Mouse (Mus musculus): ENCODE results near the gene Zc3hc1.

The Zc3hc1 gene

DNA sequence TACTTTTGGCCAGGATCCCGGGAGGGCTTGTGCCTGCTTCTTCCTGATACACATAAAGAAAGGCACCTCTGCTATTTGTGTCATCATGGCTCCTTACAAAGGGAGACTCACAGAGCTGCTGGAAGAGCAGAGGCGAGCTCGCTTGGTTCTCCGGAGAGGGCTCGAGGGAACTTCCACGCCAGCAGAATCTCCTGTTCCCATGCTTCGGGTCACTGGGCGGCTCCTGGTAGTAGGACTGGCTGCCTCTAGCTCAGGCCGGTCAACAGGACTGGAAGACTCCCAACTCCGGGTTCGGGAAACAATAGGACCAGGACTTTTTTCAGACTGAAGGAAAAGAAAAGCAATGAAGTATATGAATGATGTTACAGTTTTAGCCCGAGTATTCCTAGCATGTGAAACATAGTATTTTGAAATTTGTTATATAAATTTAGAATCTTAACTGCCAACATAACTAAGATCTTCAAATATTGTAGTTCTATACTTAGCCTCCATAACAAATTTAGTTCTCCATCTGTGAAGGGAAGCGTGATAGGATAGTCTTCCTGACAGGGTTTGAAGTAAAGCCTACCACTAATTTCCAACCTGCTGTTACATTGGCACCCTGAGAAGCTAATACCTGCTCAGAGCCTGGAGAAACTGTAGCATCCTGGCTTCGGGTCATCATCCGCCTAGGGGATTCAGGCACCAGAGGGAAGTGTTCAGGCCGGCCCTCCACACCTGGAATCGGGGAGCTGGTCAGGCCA is 18.0 kb downstream of the Zc3hc1 start:
- no peak for DNase-seq (ENCODE audit: low spot score)

DNA sequence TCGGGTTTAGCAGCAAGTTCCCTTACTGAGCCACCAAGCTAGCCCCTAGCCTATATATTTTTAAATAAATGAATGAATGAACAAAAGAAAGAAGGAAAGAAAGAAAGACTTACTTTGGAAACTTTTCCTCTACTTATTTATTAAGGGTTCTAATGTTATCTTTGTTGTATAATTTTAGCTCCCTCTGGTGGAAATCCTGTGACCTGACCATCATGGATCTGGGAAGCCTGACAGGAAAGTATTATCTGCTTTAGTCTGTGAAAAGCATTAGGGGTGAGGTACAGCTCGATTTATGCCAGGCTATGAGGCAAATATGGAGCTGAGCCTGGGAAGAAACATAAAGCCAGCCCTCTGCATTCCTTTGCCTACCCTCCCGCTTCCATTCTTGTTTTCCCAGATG is 21.5 kb downstream of the Zc3hc1 start:
- no peak for DNase-seq (ENCODE audit: low spot score)

DNA sequence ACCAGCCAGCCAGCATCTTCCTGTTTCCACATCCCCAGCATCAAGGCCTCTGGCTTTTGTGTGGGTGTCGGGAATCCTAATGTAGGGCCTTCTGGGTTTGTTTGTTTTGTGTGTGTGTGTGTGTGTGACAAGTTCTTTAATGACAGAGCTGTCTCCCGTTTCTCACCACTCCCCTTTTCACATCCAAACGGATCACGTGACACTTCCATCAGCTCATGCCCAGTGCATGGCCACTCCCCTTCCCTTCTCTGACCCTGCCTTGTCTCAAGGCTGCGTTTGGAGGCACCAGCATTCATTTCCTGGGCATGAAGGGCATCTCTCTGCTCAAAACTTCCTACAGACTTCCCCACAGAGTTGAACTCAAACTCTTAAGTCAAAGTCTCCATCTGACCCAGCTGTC is 27.0 kb downstream of the Zc3hc1 start:
- DNase-seq (ENCODE audit: low spot score), result no peak

DNA sequence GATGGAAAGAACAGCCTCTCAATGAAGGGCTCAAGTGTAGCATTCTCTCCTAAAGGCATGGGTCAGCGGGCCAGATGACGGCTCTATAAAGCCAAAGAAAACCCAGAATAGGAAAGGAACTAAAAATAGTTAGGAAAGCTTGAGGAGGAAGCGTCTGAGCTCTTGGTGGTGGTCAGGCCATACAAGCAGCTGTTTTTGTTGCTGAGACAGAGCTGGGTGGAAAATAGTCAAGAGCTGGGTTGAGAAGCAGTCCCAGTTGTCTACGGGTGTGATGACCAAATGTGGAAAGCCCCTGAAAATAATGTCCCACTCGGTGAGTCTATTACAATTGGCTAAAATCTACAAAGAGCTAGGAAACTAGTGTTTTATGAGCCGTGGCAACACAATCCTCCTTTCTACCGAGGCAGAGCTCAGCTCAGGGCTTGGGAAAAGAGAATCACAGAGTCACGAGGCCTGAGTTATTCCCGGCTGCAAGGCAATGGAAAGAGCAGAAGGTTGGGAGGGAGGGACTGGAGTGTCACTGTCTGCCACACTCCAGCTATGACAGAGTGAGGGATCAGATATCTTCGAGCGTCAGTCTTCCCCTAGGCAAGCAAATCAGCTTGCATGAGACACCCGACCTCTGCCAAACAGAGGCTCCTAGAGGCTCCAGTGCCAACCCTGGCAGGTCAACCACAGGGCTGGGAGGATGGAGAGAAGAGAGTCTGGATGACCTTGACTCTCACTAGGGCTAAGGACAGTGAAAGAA is 30.9 kb downstream of the Zc3hc1 start:
- no peak for DNase-seq (ENCODE audit: low spot score)

DNA sequence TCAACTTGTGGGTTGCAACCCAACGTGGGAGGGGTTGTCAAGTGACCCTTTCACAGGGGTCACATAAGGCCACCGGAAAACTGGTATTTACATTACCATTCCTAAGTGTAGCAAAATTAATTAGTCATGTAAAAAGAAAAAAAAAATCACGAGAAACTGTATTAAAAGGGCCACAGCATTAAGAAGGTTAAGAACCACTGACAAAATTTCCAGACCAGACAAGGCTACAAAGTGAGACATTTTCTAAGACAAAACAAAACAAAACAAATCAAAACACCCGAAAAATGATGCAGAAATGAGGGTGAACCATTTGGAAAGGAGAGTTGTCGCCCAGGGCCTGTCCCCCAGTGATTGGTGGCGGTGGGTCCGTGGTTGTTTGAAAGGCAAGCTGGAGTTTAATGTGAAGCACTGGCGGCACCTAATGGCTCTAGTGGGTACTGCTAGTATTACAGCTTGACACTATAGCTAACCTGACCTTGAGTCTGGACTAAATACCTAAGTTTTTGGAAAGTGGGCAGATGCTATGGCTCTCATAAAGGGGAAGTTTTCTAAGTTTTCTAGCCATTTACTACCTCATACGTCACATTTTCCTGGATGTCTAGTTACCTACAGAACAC is 33.2 kb downstream of the Zc3hc1 start:
- DNase-seq (ENCODE audit: low spot score), result peak; percentile 95

DNA sequence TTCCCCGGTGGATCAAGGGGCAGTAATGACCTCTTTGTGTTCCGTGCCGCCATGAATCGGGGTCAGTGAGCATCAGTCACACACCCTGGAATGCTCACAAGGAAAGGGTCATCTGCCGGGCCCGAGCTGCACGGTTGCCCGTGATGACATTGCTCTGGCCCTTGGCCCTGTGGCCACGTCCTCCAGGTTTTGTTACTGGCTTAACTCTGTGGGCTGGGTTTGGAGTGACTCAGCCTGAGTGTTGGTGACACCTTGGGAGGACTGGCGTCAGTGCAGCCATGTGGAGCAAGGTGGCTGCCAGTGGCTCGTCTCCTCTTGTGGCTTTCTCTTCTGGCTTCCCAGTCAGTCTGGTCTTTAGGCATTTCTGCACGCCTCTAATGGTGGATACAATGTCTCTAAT is 34.1 kb downstream of the Zc3hc1 start:
- DNase-seq (ENCODE audit: low spot score), result no peak

DNA sequence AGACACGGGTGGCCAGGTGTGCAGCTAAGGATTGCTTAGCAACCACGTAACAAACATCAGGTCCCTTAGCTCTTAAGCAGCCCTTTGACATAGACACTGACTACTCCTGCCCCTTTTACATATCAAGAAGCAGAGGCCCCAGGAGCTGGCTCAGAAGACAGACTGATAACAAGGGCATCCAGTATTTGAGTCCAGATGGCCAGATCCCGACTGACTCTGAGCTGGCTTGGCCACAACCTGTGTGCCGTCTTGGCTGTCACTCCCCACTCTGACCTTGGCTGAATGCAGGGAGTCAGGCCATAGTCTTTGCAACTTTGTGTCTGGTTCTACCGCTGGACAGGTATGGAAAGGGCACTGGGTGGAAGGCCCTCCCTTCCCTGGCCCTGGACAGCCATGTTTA is 34.7 kb downstream of the Zc3hc1 start:
- no peak for DNase-seq (ENCODE audit: low spot score)

DNA sequence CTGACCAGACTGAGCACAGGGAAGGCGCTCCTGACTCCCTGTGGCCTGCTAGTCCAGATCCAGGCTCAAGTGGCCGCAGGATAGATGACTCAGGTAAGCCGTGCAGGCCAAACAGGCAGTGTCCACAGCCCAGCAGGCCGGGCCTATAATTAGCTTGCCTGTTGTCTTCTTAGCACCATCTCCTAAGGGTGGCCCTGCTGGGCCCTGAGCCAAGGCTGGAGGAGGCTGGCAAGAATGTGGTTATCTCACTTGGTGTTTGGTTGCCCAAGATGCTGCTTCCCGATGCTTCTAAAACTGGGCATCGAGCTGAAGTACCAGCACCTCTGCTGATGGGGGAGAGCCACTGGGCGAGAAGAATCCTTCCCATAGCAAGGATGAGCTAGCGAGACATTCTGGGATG is 35.1 kb downstream of the Zc3hc1 start:
- DNase-seq (ENCODE audit: low spot score), result no peak

DNA sequence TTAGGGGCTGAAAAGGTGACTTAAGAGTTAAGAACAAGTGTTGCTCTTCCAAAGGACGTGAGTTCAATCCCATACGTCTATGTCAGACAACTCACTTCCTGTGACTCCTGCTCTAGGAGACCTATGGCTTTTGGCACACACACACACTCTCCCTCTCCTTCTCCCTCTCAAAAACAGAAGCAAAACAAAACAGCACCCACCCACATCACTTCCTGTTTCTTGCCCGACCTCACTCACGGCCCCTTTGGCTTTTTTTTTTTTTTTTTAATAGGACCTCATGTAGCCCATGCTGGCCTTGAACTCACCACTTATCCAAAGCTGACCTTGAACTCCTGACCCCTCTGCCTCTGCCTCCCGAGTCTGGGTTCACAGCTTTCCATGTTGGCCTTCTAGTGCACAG is 36.1 kb downstream of the Zc3hc1 start:
- DNase-seq (ENCODE audit: low spot score), result no peak

DNA sequence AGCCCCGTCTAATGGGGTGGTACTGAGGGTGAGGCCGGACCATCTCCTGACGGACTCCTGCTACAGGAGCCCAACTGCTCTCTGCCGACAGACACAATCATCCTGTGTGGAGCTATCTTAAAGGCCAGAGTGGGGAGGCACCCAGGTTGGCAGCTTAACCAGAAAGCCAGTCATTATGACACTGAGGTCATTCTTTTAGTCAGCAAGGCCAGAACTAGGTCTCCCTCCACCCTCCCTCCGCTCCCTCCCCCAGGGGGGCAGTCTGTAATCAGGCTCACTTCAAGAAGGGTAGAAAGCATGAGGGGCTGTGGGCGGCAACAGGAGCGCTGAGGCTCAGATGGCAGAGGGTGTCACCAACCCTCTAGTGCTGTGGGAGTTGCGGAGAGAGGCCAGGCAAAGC is 37.2 kb downstream of the Zc3hc1 start:
- no peak for DNase-seq (ENCODE audit: low spot score)

DNA sequence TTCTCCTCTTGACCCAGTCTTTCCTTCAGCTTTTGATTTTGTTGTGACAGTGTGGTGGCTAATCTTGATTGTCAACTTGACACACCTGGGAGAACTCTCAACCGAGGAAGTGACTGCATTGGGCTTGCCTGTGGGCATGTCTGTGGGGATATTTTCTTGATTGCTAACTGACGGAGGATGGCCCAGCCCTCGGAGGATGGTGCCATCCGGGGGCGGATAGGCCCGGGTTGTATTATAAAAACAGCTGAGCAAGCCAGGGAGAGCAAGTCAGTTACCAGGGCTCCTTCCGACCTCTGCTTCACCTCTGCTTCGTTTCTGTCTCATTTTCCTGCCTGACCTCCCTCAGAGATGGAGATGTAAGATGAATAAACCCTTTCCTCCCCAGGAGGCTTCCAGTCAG is 38.1 kb downstream of the Zc3hc1 start:
- DNase-seq (ENCODE audit: low spot score), result no peak

DNA sequence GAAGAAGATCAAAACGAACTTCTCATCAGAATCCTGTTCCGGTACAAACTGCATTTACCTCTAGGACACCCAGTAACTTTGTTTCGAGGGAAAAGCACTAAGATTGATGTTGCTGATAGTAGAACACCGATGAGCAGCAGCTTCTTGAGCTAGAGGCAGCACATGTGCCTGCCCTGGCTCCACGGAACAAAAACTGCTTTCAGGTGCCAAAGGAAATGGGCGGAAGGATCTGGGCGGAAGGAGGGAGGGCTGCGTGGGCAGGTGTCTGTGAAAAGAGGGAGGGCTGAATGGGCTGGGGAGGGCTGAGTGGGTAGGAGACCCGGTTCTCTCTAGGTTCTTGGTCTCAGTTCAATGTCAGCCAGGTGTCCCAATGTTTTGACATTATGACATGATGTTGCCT is 39.5 kb downstream of the Zc3hc1 start:
- no peak for DNase-seq (ENCODE audit: low spot score)

DNA sequence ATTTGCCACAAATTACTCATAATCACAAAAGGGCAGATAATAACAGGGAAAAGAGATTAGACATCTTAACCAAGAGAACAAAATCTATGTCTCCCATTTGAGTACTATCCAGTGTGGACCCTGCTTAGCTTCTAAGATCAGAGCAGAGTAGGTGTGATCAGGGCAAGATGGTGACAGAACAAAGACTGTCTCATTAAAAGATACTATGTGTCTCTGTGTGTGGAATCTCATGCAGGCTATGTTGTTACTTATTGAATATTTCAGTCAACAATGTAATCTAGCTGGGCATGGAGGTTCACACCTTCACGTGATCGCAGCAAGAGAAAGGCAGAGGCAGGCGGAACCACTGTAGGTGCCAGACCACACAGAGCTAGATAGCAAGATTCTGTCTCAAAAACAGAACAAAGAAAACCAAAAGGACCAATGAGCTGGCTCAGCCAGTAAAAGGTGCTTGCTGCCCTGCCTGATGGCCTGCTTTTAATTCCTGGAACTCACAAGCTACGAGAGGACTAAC is 43.5 kb downstream of the Zc3hc1 start:
- no peak for DNase-seq (ENCODE audit: low spot score)

DNA sequence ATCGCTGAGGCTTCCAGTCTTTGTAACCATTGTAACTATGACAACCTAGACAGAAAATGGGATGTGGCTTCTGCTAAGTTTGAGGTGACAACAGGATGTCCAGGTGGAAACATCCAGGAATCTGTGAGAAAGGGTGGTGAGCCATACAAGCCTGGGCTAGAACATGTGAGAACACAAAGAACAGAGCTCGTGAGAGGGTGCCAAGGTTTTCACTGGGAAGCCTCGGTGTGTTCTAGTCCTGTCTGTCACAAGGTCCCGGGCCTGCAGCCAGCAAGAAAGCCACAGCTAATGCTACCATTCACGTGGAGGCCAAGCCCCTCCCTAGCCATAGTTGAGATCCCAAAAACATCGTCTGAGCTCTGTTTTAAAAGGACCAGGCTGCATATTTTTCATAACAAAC is 44.1 kb downstream of the Zc3hc1 start:
- no peak for DNase-seq (ENCODE audit: low spot score)

DNA sequence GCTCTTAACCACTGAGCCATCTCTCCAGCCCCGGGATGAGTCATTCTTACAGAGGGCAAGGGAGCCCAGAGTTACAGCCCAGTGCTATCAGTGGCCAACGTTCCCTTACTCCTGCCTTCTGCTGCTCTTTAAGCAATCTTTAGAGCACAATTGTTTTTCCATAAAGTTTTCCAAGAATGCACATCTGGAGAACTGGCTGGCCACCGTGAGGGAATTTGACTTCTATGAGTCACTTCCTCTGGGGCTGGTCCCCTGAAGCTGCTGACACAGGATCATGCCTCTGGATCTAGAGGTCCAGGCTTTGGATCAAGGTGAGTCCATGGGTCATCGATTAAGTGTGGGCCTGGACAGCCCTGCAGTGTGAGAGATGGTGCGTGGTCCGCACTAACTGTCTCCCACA is 46.8 kb downstream of the Zc3hc1 start:
- no peak for DNase-seq (ENCODE audit: low spot score)

DNA sequence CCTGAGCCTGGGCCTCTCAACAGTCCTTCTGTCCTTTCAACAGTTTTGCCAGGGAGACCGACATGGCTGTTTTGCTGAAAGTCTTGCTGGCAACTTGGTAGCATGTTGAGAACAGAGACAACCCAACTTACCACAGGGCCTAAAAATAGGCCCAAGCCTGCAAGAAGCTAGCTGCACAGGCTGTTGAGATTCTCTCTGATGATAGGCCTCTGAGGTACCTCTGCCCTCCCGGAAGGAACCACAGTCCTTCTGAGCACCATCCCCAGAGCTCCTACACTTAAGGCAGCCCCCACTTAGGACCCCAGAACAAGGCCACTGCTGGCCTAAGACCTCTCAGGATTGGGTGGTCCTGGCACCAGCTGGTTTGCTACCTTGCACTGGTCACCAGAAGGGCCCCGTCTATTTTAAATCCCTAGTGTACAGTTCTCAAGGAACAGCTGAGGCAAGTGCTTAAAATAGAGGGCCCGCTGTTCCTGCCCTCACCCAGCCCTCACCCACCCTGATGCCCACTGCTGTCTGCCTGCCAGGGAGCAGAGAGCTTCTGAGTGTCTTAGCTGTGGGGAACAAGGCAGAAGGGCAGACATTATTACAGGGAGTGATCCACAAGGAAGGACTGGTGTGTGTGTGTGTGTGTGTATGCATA is 50.5 kb downstream of the Zc3hc1 start:
- DNase-seq (ENCODE audit: low spot score), result no peak

DNA sequence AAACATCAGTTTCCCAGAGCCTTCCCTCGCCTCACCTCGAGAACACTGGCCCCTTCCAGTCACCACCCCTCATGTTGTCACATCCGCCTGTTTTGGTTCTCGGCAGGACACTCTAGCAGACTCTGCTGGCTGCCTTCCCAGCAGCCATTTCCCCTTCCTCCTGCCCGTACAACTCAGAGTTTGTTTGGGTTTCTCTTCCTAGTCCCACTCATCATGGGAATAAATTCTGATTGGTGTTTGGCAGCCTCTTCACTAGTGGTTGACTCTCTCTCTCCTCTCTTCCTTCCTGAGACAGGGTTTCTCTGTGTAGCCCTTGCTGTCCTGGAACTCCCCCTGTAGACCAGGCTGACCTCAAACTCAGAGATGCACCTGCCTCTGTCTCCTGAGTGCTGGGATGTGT is 53.9 kb downstream of the Zc3hc1 start:
- DNase-seq (ENCODE audit: low spot score), result no peak

DNA sequence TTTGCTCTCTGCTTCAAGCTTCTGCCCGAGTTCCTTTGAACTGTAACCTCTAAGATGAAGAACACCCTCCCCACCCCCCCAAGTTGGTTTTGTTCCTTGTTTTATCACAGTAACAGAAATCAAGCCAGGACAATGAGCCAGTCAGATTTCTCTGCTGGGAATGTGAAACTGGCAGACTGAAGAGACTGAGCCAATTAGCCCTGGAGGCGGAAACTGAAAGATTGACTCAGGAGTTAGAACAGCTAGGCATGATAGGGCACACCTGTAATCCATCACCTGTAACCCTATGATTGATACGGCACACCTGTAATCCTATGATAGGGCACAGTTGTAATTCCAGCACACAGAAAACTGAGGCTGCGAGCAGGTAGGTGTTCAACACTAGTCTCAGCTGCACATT is 58.6 kb downstream of the Zc3hc1 start:
- DNase-seq (ENCODE audit: low spot score), result peak; percentile 17

DNA sequence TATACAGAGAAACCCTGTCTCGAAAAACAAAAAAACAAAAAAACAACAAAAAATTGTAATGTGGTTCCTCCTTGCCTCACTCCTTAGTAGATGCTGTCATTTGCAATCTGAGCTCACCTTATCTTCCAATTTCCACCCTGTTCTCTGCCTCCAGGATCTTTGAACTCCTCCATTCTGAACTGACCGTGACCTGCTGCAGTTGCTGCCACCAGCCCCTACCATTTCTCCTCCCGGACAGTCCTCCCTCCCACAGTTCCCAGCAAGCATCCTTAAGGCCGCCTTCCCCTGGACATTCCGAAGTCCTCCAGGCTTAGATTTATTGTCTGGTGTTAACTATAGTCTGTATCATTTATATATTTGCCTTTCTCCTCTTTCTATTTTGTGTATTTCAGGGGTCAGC is 60.1 kb downstream of the Zc3hc1 start:
- DNase-seq (ENCODE audit: low spot score), result no peak

DNA sequence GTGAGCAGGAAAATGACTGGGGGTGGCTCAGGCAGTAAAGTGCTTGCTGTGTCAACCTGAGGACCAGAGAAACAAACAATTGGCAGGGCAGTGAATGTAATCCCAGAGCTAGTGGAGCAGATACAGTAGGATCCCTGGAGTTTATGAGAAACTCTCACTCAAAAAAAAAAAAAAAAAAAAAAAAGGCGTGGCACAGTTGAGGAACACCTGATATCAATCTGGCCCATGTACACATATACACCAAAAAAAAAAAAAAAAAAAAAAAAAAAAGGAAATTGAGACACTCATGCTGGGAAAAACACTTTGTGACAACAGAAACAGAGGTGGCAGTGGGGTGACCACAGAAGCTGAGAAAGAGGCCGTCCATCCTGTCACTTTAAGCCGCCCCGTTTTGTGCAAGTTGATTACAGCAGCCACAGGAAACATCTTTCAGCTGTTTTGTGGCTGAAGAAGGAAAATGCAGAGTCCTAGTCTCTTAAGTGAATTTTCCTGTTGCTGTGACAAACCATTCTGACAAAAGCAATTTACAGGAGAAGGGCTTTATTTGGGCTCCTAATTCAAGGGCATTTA is 64.8 kb downstream of the Zc3hc1 start:
- no peak for DNase-seq (ENCODE audit: low spot score)

DNA sequence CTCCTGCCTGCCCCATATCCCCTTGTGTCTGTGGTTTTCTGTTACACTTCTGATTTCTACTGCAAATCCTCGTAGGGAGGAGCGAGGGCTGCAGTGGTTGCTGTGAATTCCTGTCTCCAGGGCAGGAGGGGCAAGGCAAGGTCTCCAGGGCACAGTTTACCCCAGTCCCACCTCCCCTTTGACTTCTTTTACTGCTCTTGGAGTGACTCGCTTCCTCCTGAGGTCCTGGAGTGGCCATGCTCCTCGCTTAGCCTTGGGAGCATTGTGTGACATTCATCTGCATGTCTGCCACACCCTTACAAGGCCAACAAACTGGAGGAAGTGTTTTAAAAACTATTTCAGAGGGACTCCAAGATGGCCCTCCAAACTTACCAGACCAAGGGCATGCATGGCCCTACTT is 69.8 kb downstream of the Zc3hc1 start:
- DNase-seq (ENCODE audit: low spot score), result no peak

DNA sequence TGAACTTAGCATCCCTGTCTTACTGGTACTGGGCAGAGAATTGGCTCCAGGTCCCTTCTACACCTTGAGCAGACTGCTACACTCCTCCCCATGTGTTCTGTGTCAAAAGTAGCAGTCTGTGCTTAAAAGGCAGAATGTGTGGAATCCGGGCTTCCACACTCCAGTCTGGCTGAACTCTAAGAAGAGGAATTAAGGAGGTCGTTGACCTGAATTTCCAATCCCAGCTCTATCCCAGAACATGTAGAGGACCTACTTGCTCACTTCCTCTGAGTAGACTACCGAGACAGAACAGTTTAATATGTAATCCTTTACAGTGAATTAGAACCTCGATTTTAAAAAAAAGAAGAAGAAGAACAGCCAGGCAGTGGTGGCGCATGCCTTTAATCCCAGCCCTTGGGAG is 71.6 kb downstream of the Zc3hc1 start:
- DNase-seq (ENCODE audit: low spot score), result no peak
